Mouse (Mus musculus) lung, postnatal 36 days (tissue): ENCODE measurements around the gene Pi4ka.
A peak's percentile ranks its signal among the peaks of the same experiment; 100 is the strongest.
"Not testable (repeated sequence)": the region's sequence is repeated elsewhere in the genome, so short reads cannot be mapped to it uniquely, and the experiment has no call there.

ENCODE experiments used
- DNase-seq: peaks from one replicate; pipeline ENCODE4 v3.0.0; 2022; ENCODE audit warnings: mixed read lengths

The Pi4ka gene

GRCm38 (mm10) chr16:17269872-17270271 lies 136.2 kb downstream of the Pi4ka start:
- DNase-seq = no peak

GRCm38 (mm10) chr16:17267937-17268336 lies 138.2 kb downstream of the Pi4ka start:
- DNase-seq = no peak

GRCm38 (mm10) chr16:17266113-17266512 lies 140.0 kb downstream of the Pi4ka start:
- DNase-seq = no peak

GRCm38 (mm10) chr16:17261341-17261740 lies 144.8 kb downstream of the Pi4ka start:
- DNase-seq = no peak

GRCm38 (mm10) chr16:17258917-17259316 lies 147.2 kb downstream of the Pi4ka start:
- DNase-seq = no peak

- DNase-seq = no peak
Observed at GRCm38 (mm10) chr16:17257359-17257821, 148.7 kb downstream of the Pi4ka start.

GRCm38 (mm10) chr16:17255270-17255669 lies 150.8 kb downstream of the Pi4ka start:
- no peak for DNase-seq

- no peak for DNase-seq
Observed at GRCm38 (mm10) chr16:17254005-17254597, 152.0 kb downstream of the Pi4ka start.

GRCm38 (mm10) chr16:17252841-17253240 lies 153.3 kb downstream of the Pi4ka start:
- DNase-seq = no peak

- DNase-seq = no peak
Observed at GRCm38 (mm10) chr16:17252086-17252726, 153.9 kb downstream of the Pi4ka start.

GRCm38 (mm10) chr16:17251539-17251938 lies 154.6 kb downstream of the Pi4ka start:
- DNase-seq = peak; percentile 85

- no peak for DNase-seq
Observed at GRCm38 (mm10) chr16:17249135-17249534, 157.0 kb downstream of the Pi4ka start.

- peak; percentile 88 for DNase-seq
Observed at GRCm38 (mm10) chr16:17247727-17248126, 158.4 kb downstream of the Pi4ka start.

GRCm38 (mm10) chr16:17244996-17245395 lies 161.1 kb downstream of the Pi4ka start:
- DNase-seq = no peak

- no peak for DNase-seq
Observed at GRCm38 (mm10) chr16:17243731-17244130, 162.4 kb downstream of the Pi4ka start.

- no peak for DNase-seq
Observed at GRCm38 (mm10) chr16:17239409-17239808, 166.7 kb downstream of the Pi4ka start.

- DNase-seq = no peak
Observed at GRCm38 (mm10) chr16:17237634-17238033, 168.5 kb downstream of the Pi4ka start.

- peak; percentile 68 for DNase-seq
Observed at GRCm38 (mm10) chr16:17234916-17235665, 171.0 kb downstream of the Pi4ka start.

GRCm38 (mm10) chr16:17234499-17234895 lies 171.6 kb downstream of the Pi4ka start:
- DNase-seq = peak; percentile 34

- DNase-seq = peak; percentile 18
Observed at GRCm38 (mm10) chr16:17233702-17234498, 172.2 kb downstream of the Pi4ka start.

GRCm38 (mm10) chr16:17232794-17233701 lies 173.1 kb downstream of the Pi4ka start, which contains the start of gene Hic2:
TSS of gene Hic2 (plus strand) at chr16:17233572.
- peak; percentile 96 for DNase-seq

- not testable (repeated sequence) for DNase-seq
Observed at GRCm38 (mm10) chr16:17231523-17231922, 174.6 kb downstream of the Pi4ka start.
